Mouse (Mus musculus) embryonic stem cell, embryonic (primary cell): ENCODE data around the gene Vwa5b2.

Experiments used
- CTCF ChIA-PET, 4 experiments: fragments of 300-600 bp in 2 of 4; fragments of 350-600 bp in 2 of 4; sonication (Branson Sonifier 250); formaldehyde crosslinking; loops; one replicate each; lab custom pipeline; 2022; ENCODE audit warnings: inconsistent platforms in 2 of 4; lab: Charles Lee
- POLR2A ChIA-PET, 4 experiments: fragments of 300-600 bp in 2 of 4; fragments of 350-600 bp in 2 of 4; sonication (Branson Sonifier 250); formaldehyde crosslinking; loops; one replicate each; lab custom pipeline; 2022; ENCODE audit warnings: antibody characterized with exemption in 4 of 4, inconsistent platforms in 1 of 4; lab: Charles Lee

The Vwa5b2 gene

DNA sequence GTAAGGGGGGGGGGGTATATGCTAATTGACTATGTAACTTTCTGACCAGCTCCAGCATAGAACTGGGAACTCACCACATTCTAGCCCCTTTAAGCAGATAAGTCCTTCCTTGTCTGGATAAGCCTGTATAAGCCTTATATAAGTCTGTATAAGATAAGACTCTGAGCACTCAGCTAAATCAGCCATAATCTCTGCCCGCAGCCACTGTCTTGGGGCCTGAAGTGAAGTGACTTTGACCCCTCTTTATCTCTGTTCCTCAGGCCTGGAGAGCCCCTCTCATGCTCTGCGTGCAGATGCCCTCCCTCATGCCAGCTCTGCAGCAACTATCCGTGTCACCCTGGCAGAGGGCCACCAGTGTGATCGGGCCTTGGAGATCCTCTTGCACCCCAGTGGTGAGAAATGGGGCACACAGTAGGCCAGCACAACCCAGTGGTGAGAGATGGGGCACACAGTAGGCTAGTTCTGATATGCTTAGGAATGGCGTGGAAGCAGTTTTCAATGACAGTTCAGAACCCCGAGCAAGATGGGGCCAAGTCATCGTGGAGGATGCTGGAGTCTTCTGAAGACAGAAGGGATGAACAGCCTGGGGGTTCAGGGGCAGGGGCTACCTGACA lies 5.9 kb downstream of the Vwa5b2 start:
- POLR2A ChIA-PET: interaction anchor here in 2 of 4 experiments (1.0 to 1.6 kb wide), 5 partner anchors 9 to 98 kb away, joined by 3 to 4 read pairs (median 3); no protein-coding TSS in a partner anchor
- CTCF ChIA-PET: interaction anchor here in 2 of 4 experiments (0.5 to 0.8 kb wide), 2 partner anchors 48 to 57 kb away, joined by 3 read pairs; no protein-coding TSS in a partner anchor

DNA sequence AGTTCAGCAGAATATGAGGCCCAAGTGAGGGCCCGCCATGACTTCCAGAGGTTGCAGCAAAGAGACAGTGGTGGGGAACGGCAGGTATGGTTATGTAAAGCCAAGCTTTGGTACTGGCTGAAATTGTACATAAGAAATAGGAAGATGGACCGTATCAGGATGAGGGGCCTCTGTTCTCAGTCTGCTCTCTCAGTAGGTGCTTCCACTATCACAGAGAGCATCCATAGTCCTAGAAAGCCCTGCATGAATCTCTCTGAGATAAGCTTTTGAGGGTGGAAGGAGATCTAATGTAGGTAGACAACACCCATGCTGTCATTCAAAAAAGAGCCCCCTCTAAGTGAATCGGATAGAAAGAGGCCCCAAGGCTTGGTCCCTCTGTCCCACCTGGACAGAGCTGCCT lies 6.5 kb downstream of the Vwa5b2 start:
- ChIA-PET POLR2A (interaction anchor here in 2 of 4 experiments (0.7 to 1.3 kb wide), 7 partner anchors 9 to 99 kb away, joined by 3 to 5 read pairs (median 3); partner anchors contain the start of genes Eef1akmt4 (in 1 of the 2) and Gm49333 (in 1 of the 2)), CTCF (interaction anchor here in 1 of 4 experiments (0.5 kb wide), 1 partner anchor 47 kb away, joined by 3 read pairs; no protein-coding TSS in a partner anchor)

- ChIA-PET POLR2A (interaction anchor here in 3 of 4 experiments (0.7 to 1.7 kb wide), 8 partner anchors 8 to 100 kb away, joined by 3 to 6 read pairs (median 4); partner anchors contain the start of genes Eef1akmt4 (in 2 of the 3), Gm49333 (in 2 of the 3), Alg3 (in 1 of the 3) and Dvl3 (in 1 of the 3)), CTCF (interaction anchor here in 1 of 4 experiments (0.6 kb wide), 1 partner anchor 48 kb away, joined by 3 read pairs; no protein-coding TSS in a partner anchor)
Measured at GRCm38 (mm10) chr16:20596687-20597441, 7.6 kb downstream of the Vwa5b2 start.

- POLR2A ChIA-PET: interaction anchor here in 3 of 4 experiments (0.7 to 5.1 kb wide), 10 partner anchors 9 to 91 kb away, joined by 3 to 42 read pairs (median 4); partner anchors contain the start of genes Alg3 (in 1 of the 3), Ap2m1 (in 1 of the 3), Eef1akmt4 (in 1 of the 3) and Gm49333 (in 1 of the 3)
- CTCF ChIA-PET: no interaction called here
Measured at GRCm38 (mm10) chr16:20600511-20600910, 11.2 kb downstream of the Vwa5b2 start.

DNA sequence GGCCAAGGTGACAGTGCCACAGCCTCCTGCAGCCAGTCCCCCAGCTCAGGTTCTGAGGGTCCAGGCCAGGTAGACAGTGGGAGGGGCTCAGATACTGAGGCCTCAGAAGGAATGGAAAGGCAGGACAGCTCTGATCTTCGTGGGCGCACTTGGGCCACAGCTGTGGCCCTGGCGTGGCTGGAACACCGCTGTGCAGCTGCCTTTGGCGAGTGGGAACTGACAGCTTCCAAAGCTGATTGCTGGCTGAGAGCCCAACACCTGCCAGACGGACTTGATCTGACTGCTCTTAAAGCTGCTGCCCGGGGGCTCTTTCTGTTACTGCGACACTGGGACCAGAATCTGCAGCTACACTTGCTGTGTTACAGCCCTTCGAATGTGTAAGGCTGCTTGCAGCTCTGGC lies 15.4 kb downstream of the Vwa5b2 start:
- CTCF ChIA-PET: no interaction called here
- POLR2A ChIA-PET: interaction anchor here in 3 of 4 experiments (0.6 to 3.5 kb wide), 11 partner anchors 8 to 146 kb away, joined by 3 to 19 read pairs (median 4); partner anchors contain the start of genes Camk2n2 (in 2 of the 3) and Ap2m1 (in 1 of the 3)

GRCm38 (mm10) chr16:20610501-20611356 lies 21.5 kb downstream of the Vwa5b2 start:
- POLR2A ChIA-PET: interaction anchor here (0.5 to 4.3 kb wide), 93 partner anchors 7 to 1733 kb away, joined by 3 to 87 read pairs (median 4); partner anchors contain the start of genes Camk2n2 (in 4 of the 4), Abcf3 (in 3 of the 4), Ap2m1 (in 3 of the 4) and Eif2b5 (in 3 of the 4)

DNA sequence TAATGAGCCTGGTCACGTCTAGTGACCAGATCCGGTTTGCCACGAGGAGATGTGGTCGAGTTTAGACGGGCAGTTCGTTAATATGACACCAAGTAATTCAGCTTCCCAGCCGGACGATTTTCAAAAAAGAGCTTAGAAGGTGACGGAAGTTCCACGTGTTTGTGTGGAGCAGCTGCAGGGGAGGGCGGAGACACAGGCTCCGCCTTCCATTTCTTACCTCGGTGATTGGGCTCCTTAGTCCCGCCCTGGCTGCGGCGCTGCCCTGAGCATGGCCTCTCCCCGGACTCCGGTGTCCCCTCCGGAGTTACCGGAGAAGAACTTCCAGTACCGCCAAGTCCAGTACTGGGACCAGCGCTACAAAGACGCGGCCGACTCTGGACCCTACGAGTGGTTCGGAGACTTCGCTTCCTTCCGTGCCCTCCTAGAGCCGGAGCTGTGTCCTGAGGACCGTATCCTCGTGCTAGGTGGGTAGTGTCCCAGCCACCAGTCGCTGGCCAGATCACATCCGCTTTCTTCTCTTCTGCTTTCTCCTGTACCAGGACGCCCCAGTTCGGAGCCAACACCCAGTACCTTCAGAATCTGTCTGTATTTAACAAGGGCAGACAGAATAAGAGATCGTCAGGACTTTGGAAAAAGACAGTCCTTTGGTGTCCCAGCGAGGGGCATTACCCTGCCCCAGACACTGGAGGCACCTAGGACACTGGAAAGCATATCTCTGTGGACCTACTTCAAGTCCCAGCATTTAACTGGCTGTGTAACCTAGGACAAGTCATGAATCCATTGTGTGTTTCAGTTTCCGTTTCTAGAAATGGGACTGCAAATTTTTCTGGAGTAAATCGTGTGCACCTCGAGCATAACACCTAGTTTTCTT lies 22.3 kb downstream of the Vwa5b2 start, which contains the start of the genes Eef1akmt4, Gm49333 and Alg3:
TSS of gene Eef1akmt4 (plus strand) at position 237 of the 871 bp plus-strand sequence.
TSS of gene Gm49333 (plus strand) at position 254 of the 871 bp plus-strand sequence.
TSS of gene Alg3 (minus strand) at position 379 of the 871 bp plus-strand sequence.
- POLR2A ChIA-PET: interaction anchor here (0.6 to 4.3 kb wide), 89 partner anchors 8 to 1734 kb away, joined by 3 to 87 read pairs (median 5); partner anchors contain the start of genes Abcf3 (in 3 of the 4), Ap2m1 (in 3 of the 4), Camk2n2 (in 3 of the 4) and Eif2b5 (in 3 of the 4)
- CTCF ChIA-PET: interaction anchor here (0.6 to 1.5 kb wide), 9 partner anchors 9 to 859 kb away, joined by 3 to 7 read pairs (median 3); partner anchors contain the start of gene Camk2n2 (in 1 of the 4)

More at GRCm38 (mm10) chr16:20610501-20611356, 21.5 kb downstream of the Vwa5b2 start:
- CTCF ChIA-PET: interaction anchor here (0.6 to 1.5 kb wide), 8 partner anchors 10 to 860 kb away, joined by 3 to 7 read pairs (median 3); partner anchors contain the start of gene Camk2n2 (in 1 of the 4)

GRCm38 (mm10) chr16:20619541-20620398 lies 30.5 kb downstream of the Vwa5b2 start:
- ChIA-PET POLR2A (interaction anchor here in 3 of 4 experiments (0.6 to 5.8 kb wide), 37 partner anchors 8 to 719 kb away, joined by 3 to 87 read pairs (median 5); partner anchors contain the start of genes Alg3 (in 3 of the 3), Eef1akmt4 (in 3 of the 3), Gm49333 (in 3 of the 3) and Dvl3 (in 2 of the 3)), CTCF (interaction anchor here in 2 of 4 experiments (0.9 to 1.1 kb wide), 2 partner anchors 123 to 142 kb away, joined by 3 read pairs; no protein-coding TSS in a partner anchor)

- ChIA-PET CTCF (interaction anchor here in 3 of 4 experiments (0.9 to 1.1 kb wide), 4 partner anchors 9 to 141 kb away, joined by 3 read pairs; partner anchors contain the start of genes Alg3 (in 1 of the 3), Dvl3 (in 1 of the 3), Eef1akmt4 (in 1 of the 3) and Gm49333 (in 1 of the 3)), POLR2A (interaction anchor here (0.5 to 5.8 kb wide), 47 partner anchors 7 to 318 kb away, joined by 3 to 87 read pairs (median 6); partner anchors contain the start of genes Alg3 (in 3 of the 4), Eef1akmt4 (in 3 of the 4), Gm49333 (in 3 of the 4) and Abcf3 (in 2 of the 4))
Measured at GRCm38 (mm10) chr16:20620399-20620735, 31.1 kb downstream of the Vwa5b2 start.

- CTCF ChIA-PET: interaction anchor here in 3 of 4 experiments (0.9 to 1.0 kb wide), 3 partner anchors 9 to 141 kb away, joined by 3 read pairs; partner anchors contain the start of genes Alg3 (in 1 of the 3), Dvl3 (in 1 of the 3), Eef1akmt4 (in 1 of the 3) and Gm49333 (in 1 of the 3)
Measured at GRCm38 (mm10) chr16:20620751-20621190, 31.5 kb downstream of the Vwa5b2 start.

DNA sequence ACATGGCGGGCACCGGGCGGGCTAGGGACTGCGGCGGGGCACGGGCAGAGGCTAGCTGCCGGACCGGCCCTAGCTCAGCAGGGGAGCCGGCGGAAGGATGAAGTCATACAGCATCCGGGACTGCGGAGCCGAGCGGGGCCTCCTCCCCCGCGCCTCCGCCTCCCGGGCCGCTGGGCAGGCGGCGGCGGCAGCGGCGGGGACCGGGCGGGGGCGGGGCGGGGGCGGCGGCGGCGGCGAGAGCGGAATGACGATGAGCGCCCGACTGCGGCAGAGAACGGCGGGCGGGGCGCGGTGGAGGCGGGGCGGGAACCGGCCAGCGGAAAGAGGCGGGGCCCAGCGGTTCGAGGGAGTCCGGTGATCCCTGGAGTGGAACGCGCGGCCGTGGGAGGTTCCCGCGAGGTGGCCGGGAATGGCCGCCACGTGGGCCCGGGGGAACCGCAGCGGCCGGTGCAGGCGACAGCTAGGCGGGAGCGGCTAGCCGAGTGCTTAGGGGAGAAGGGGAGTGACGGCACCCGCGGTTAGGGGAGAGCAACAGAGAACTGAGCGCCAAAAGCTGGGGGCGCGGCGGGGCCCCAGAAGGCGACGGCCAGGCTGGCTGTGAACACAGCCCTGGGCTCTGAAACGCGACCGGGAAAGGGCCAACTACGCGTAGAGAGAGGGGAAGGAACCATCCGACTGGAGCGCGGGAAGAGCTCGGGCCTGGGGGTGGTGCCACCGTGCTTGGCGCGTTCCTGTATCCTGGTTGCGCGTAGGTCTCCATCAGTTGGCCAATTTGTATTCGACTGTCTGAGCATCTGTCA lies 32.1 kb downstream of the Vwa5b2 start, which contains the start of gene Camk2n2:
TSS of gene Camk2n2 (minus strand) at position 97 of the 800 bp plus-strand sequence.
- ChIA-PET CTCF (interaction anchor here in 3 of 4 experiments (0.6 to 1.0 kb wide), 4 partner anchors 10 to 425 kb away, joined by 3 read pairs; partner anchors contain the start of genes Alg3 (in 1 of the 3), Dvl3 (in 1 of the 3), Eef1akmt4 (in 1 of the 3) and Gm49333 (in 1 of the 3)), POLR2A (interaction anchor here (0.5 to 5.8 kb wide), 49 partner anchors 8 to 329 kb away, joined by 3 to 87 read pairs (median 6); partner anchors contain the start of genes Alg3 (in 3 of the 4), Eef1akmt4 (in 3 of the 4), Gm49333 (in 3 of the 4) and Abcf3 (in 2 of the 4))

More at GRCm38 (mm10) chr16:20620751-20621190, 31.5 kb downstream of the Vwa5b2 start:
- POLR2A ChIA-PET: interaction anchor here (0.5 to 5.8 kb wide), 44 partner anchors 7 to 329 kb away, joined by 3 to 87 read pairs (median 6); partner anchors contain the start of genes Alg3 (in 3 of the 4), Eef1akmt4 (in 3 of the 4), Gm49333 (in 3 of the 4) and Abcf3 (in 2 of the 4)

GRCm38 (mm10) chr16:20621991-20622685 lies 32.9 kb downstream of the Vwa5b2 start:
- ChIA-PET CTCF (no interaction called here), POLR2A (interaction anchor here in 3 of 4 experiments (0.6 to 5.8 kb wide), 37 partner anchors 9 to 170 kb away, joined by 3 to 87 read pairs (median 6); partner anchors contain the start of genes Alg3 (in 3 of the 3), Eef1akmt4 (in 3 of the 3), Gm49333 (in 3 of the 3) and Abcf3 (in 2 of the 3))
